Mouse (Mus musculus): Measurements from ENCODE around the gene Slc11a1. TPM values are rescaled to one million over a fixed set of nuclear protein-coding genes. Genes with fewer than 3 reads are reported as not detected.
"Not testable (repeated sequence)": the region's sequence is repeated elsewhere in the genome, so short reads cannot be mapped to it uniquely, and the experiment has no call there.

Gene Slc11a1
- 1 to 10 TPM; 2.0 to 3.0 TPM for total RNA-seq (2021)
- long read RNA-seq, partial matches to known transcripts = 4 of 4 reads
- long read RNA-seq, other reads (novel, unspliced or antisense) = 0 of 4 reads

DNA sequence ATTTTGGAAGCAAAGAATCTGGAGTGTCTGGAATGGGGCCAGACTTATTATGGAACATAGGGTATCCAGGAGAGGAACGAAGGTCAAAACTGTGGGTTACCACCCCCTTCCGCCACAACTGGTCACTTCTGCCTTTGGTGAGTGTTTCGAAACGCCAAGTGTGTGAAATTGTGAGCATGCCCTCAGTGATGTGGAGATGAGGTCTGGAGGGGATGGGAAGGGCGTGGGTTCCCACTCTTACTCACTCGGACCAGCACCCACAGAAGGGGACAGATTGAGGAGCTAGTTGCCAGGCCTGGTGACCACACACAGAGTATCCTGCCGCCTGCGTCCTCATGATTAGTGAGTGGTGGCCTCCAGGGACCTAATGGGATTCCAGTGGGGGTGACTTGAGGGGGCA, at the start of gene Slc11a1:
Gene Slc11a1 (plus strand): TSS at position 216 of the 400 bp plus-strand sequence.
- DNase-seq (ENCODE audit: low spot score in 2 of 2) = no peak

GRCm38 (mm10) chr1:74326916-74327315, 48.1 kb upstream of the Slc11a1 start:
- not testable (repeated sequence) for DNase-seq (ENCODE audit: low spot score in 2 of 2)

DNA sequence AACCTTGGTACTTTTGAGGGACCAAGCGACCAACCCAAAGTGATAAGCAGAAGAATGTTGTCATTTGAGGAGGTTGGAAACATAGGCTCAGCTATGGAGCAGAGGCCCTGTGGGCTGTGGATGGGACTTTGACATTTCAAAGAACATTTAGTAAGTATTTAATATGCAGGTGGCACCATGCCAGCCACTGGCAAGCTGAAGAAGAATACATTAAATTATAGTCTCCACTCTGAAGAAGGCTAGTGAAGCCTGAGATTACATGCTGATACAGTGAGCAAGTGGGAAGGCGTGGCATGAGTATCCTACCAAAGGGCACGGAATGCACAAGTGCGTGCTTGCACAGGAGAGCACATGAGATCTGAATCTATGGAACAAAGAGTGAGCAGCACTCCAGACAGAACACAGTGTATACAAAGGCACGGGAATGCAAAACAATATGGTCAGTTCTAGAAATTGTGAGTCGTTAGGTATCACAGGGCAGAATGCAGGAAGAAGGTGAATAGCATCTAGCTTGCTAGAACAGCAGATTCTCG, 45.0 kb upstream of the Slc11a1 start:
- no peak for DNase-seq (ENCODE audit: low spot score in 2 of 2)

DNA sequence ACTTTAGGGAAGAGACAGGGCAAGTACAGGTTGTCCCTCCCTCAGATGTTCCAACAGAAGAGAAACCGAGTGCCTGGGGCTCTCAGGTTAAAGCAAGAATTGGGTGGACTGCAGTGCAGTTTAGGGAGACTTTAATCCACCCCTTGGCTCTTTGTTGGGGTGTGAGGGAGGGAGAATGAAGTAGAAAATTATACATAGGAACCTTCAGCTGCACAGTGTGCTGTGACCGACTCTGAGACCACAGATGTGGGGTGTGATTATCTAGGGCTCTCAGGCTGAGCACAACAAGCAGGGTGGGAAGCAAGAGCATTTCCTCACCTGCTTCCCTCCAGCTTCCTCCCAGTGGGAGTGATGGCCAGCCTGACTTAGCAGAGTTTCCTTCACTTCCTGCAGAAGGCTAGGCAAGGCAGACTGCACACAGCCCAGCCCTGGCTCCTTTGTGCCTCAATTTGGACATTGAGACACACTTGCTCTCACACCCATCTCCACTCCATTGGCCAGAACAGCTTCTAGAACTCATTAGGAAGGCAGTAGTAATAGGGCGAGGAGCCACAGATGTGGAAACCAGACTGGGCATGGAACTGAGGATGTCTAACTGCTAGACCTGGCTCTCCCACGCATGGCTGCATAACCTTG, 43.8 kb upstream of the Slc11a1 start:
- DNase-seq (ENCODE audit: low spot score in 2 of 2) = peak in 1 of 2 experiments; percentile 25

DNA sequence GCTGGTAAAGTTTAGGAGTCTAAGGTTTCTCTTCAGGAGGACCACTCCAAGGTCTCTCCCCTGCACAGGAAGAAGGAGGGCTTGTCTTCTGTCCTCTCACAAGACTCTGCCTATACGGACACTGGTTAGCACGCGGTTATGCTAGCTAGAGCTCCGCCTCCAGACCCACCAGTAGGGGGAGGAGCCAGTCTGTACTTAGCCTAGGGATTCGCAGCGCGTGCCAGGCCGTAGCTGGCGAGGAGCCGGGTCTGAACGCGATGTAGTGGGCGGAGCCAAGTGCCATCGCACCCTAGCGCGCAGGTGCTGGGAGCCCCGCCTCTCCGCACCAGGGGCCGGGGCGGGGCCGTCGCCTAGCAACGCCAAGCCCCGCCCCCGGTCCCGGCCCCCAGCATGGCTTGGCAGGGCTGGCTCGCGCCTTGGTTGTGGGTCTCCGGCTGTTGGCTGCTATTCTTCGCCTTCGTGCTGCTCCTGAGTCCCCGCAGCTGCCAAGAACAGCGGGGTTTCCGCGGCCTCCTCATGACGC, 42.7 kb upstream of the Slc11a1 start:
- peak; percentile 92 to 96 for DNase-seq (ENCODE audit: low spot score in 2 of 2)

GRCm38 (mm10) chr1:74332930-74333329, 42.1 kb upstream of the Slc11a1 start:
- no peak for DNase-seq (ENCODE audit: low spot score in 2 of 2)

- no peak for DNase-seq (ENCODE audit: low spot score in 2 of 2)
Observed at GRCm38 (mm10) chr1:74334607-74335006, 40.4 kb upstream of the Slc11a1 start.

DNA sequence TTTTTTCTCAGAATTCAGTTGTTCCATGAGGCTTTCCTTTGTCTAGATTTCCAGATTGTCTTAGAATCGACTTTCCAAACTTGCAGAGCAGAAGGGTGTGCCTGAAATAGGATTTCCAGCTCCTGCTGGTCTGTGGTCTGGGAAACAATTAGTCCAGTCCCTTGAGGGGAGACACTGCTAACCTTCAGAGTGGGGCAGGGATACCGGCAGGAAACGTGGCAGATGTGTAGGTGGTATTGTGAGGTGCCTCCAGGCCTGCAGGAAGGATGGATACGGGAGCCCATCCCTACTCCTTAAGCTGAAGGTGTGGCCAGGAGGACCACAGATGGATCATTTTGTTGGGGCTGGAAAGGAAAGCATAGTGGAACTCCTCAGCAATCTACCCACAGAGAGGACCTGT, 40.0 kb upstream of the Slc11a1 start:
- no peak for DNase-seq (ENCODE audit: low spot score in 2 of 2)

DNA sequence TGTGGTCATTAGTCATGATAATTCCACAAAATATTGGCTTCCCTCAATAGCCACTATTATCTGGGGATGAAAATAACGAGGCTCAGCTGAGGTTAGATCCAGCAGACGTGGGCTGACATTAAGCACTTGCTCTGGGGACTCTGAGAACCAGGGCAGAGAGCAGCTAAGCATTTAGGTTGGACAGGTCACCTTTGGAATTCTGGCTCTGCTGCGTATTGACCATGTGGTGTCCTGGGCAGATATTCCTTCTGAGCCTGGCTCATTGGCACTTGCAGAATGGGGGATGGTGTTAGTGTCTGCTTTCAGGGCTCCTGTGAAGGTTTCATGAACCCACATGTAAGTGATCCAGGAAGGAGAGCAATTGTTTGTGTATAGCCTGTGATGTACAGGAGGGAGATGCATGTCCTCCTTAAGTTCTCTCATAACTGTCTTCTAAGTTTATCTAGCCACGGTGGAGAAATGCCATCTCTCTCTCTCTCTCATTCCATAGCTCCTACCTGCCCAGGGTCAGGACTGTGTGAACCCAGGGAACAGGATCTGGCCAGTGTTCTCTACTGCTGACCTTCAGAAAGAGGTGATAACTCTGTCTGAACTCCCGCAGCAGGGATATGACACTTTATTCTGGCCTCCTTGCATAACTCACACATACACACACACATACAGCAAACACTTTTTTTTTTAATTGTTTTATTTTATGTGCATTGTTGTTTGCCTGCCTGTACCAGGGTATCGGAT, 39.4 kb upstream of the Slc11a1 start:
- no peak for DNase-seq (ENCODE audit: low spot score in 2 of 2)

GRCm38 (mm10) chr1:74337241-74337771, 37.7 kb upstream of the Slc11a1 start:
- no peak for DNase-seq (ENCODE audit: low spot score in 2 of 2)

GRCm38 (mm10) chr1:74338013-74338412, 37.0 kb upstream of the Slc11a1 start:
- no peak for DNase-seq (ENCODE audit: low spot score in 2 of 2)

- no peak for DNase-seq (ENCODE audit: low spot score in 2 of 2)
Observed at GRCm38 (mm10) chr1:74338626-74339025, 36.4 kb upstream of the Slc11a1 start.

GRCm38 (mm10) chr1:74339917-74340316, 35.1 kb upstream of the Slc11a1 start:
- DNase-seq (ENCODE audit: low spot score in 2 of 2) = no peak

- DNase-seq (ENCODE audit: low spot score in 2 of 2) = peak; percentile 67 to 77
Observed at GRCm38 (mm10) chr1:74340361-74340764, 34.6 kb upstream of the Slc11a1 start.

- DNase-seq (ENCODE audit: low spot score in 2 of 2) = not testable (repeated sequence)
Observed at GRCm38 (mm10) chr1:74340992-74341391, 34.0 kb upstream of the Slc11a1 start.

DNA sequence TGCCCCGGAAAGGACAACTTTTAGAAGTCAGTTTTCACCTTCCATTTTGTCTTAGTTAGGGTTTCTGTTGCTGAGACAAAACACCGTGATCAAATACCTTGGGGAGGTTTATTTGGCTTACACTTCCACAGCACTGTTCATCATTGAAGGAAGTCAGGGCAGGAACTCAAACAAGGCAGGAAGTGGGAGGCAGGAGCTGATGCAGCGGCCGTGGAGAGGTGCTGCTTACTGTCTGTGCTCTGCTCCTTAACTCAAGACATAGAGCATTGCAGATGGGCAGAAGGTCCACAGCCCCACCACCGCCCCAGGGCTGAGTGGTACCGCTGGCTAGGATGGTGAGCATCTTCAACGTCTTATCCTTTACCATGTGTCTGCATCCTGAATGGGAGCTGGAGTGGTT, 33.1 kb upstream of the Slc11a1 start:
- DNase-seq (ENCODE audit: low spot score in 2 of 2) = no peak

GRCm38 (mm10) chr1:74342308-74342707, 32.7 kb upstream of the Slc11a1 start:
- no peak for DNase-seq (ENCODE audit: low spot score in 2 of 2)

GRCm38 (mm10) chr1:74343161-74343560, 31.8 kb upstream of the Slc11a1 start:
- no peak for DNase-seq (ENCODE audit: low spot score in 2 of 2)

DNA sequence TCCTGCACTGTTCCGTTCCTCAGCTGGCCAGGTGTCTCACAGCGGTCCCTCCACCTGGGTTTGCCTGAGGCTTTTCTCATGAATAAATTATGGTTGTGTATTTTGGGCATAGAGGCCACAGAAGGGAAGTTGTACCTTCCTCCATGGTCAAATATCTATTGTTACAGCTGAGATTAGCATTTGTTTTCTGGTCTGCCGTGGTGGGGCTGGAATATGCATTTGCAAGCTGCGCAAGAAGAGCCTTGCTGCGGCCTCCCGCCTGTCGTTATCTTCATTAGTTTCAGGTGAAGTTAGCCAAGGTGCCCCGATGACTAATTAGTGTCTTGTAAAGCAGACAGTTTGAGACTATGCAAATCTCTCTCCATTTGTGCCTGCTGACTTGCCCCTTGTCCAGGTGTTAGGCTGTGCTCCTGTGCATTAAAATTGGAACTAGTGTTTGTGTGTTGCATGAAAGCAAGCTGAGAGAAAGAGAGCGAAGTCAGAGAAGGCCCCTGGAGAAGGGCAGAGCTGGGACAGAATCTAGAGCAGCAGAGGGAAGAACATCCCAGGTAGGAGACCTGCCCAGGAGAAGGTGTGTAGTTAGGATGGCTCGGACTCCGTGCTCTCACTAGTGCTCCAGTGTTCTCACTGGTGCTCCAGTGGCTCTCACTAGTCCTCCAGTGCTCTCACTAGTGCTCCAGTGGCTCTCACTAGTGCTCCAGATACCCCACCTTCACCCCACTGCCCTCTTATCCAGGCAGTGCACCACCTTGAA, 30.7 kb upstream of the Slc11a1 start:
- no peak for DNase-seq (ENCODE audit: low spot score in 2 of 2)

- DNase-seq (ENCODE audit: low spot score in 2 of 2) = no peak
Observed at GRCm38 (mm10) chr1:74351185-74351769, 23.7 kb upstream of the Slc11a1 start.
